Mouse (Mus musculus): ENCODE measurements at regions not wholly inside any gene's neighbourhood (a gene's known extent, or its start where the extent isn't known, plus 50 kb on each side); places are given as distances from the start of the nearest gene placed in this dataset.

DNA sequence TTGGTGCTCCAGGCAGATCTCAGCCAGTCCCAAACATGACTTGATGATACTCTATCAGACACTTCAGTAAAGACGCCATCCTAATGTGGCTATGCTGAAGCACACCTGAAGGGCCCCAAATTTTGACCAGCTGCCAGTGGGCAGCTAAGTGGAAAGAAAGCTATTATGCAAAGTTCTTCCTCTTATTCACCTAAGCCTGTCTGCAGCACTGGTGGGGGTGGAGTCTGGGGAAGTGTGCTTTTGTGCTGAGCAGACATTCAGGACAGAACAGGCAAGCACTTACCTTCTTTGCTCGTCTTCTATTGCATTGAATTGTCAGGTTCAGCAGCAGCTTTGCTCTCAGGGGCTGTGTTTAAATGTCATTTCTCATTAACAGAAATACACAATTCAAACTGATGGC, 200.7 kb downstream of the Pla2g4a start:
- Histone ChIP-seq H3K9me3 (ENCODE audit: control insufficient read depth, low read length) (no peaks in the 10 kb centered on the region), H3K36me3 (replicated peaks; ENCODE audit: control insufficient read depth, insufficient read depth) (no peaks in the 10 kb centered on the region), H3K9ac (no peak overlapping the region), H3K27me3 (ENCODE audit: control insufficient read depth, insufficient read depth, low read length) (no peaks in the 10 kb centered on the region), H3K4me3 (replicated peaks; ENCODE audit: low read length) (no peak overlapping the region), H3K4me2 (replicated peaks) (no peak overlapping the region), H3K27ac (no peak overlapping the region), H3K4me1 (replicated peaks; ENCODE audit: control insufficient read depth, insufficient read depth, low read length) (no peaks in the 10 kb centered on the region)
- ATAC-seq (ENCODE audit: low FRiP score) (no peak), DNase-seq (ENCODE audit: low spot score) (no peak)
- 55% methylated on average over 2 of the region's 2 CpGs for WGBS

DNA sequence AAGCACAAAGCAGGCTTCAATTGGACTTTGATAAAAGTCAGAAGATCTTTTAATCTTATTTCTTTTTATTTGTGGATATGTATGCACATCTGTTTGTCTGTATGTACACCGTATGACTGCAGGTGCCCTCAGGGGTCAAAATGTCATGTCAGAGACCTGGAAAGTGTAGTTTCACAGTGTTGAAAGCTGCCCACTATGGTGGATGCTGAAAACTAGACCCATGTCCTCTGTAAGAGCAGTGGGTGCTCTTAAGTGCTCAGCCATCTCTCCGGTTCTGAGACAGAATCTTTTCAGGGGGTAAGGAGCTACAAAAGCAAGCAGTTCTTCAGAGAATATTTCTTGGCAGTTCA, 202.3 kb downstream of the Pla2g4a start:
- 0 out of 2 replicates have a peak, but pooled peaks cover under 1% of the 10 kb centered on the region for H3K4me1 ChIP-seq (replicated peaks; ENCODE audit: control insufficient read depth, insufficient read depth, low read length)
- H3K36me3 ChIP-seq (replicated peaks; ENCODE audit: control insufficient read depth, insufficient read depth), result no peaks in the 10 kb centered on the region
- ATAC-seq (ENCODE audit: low FRiP score) (no peak), DNase-seq (ENCODE audit: low spot score) (no peak)
- H3K27ac ChIP-seq, result no peak overlapping the region
- no peak overlapping the region for H3K9ac ChIP-seq
- no peaks in the 10 kb centered on the region for H3K27me3 ChIP-seq (ENCODE audit: control insufficient read depth, insufficient read depth, low read length)
- H3K4me2 ChIP-seq (replicated peaks), result no peak overlapping the region
- 85% methylated on average over 2 of the region's 2 CpGs for WGBS
- H3K4me3 ChIP-seq (replicated peaks; ENCODE audit: low read length), result no peak overlapping the region
- H3K9me3 ChIP-seq (ENCODE audit: control insufficient read depth, low read length), result no peaks in the 10 kb centered on the region

DNA sequence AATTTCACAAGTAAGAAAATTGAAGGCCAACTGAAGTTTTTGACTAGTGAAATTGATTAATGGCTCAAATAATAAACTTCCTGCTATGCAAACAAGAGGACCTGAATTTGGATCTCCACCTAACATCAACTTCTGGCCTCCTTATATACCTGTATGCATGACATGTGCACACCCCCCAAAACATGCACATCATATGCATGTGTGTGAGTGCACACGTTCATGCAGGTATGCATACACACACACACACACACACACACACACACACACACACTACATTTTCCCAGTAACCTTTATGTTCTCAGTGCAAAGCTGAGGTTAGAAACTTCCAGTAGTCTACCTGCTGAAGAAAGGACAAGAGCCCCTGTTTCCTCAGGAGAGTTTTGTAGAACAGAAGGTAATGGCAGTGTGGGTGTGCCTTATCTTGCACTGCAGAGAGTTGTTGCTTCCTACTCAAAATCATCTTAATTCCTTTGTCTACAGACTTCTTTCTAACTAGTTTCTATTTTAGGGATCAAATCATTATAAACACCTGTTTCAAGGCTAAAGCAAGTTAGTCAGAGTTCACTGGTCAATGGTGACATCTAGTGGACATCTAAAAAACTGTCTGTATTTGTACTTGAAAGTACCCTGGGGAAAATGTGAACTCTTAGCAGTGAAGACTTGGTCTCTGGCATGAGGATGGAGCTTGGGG, 202.9 kb downstream of the Pla2g4a start:
- H3K4me2 ChIP-seq (replicated peaks), result no peak overlapping the region
- H3K4me1 ChIP-seq (replicated peaks; ENCODE audit: control insufficient read depth, insufficient read depth, low read length), result 0 out of 2 replicates have a peak, but pooled peaks cover 3% of the 10 kb centered on the region
- no peaks in the 10 kb centered on the region for H3K36me3 ChIP-seq (replicated peaks; ENCODE audit: control insufficient read depth, insufficient read depth)
- H3K9me3 ChIP-seq (ENCODE audit: control insufficient read depth, low read length), result no peaks in the 10 kb centered on the region
- 80% methylated on average over 1 of the region's 1 CpGs for WGBS
- DNase-seq (ENCODE audit: low spot score), result peak; percentile 86
- no peak overlapping the region for H3K4me3 ChIP-seq (replicated peaks; ENCODE audit: low read length)
- ATAC-seq (ENCODE audit: low FRiP score), result no peak; the same call in 1 of the 2 replicates
- no peak overlapping the region for H3K27ac ChIP-seq
- H3K27me3 ChIP-seq (ENCODE audit: control insufficient read depth, insufficient read depth, low read length), result no peaks in the 10 kb centered on the region
- no peak overlapping the region for H3K9ac ChIP-seq

DNA sequence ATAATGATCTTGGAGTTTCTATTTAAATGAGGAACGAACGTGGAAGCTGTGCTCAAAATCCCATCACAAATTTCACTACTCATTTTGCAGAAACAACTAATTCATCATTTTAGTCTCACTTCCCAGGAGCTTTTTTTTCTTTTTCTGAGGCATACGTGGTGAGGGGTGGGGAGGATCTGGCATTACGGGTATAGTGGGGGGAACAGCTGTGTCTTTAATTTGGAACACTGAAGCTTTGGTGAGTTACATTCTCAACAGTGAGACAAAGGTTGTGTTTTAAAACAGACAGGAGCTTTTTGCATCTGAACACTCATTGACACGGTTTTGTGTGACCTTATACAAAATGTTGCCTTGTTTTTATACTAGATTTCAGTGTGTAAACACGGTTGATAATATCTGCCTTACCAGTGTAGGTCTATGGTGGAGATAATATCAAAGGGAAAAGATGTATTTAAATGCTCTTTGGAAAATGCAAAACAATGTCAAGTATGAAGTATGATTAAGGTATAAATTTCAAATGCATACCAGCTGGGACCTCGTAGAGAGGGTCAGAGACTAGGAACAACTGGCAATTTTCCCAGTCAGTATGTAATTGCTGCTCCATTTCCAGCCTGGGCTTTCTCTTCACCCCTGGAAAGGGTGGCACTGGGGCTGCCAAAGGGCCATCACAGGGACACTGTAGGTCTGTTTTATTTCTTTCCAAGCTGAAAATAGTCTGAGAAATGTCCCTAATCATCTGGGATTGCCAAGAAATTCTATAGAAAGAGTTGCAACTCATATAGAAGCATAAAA, 207.6 kb downstream of the Pla2g4a start:
- H3K27me3 ChIP-seq (ENCODE audit: control insufficient read depth, insufficient read depth, low read length), result no peaks in the 10 kb centered on the region
- DNase-seq (ENCODE audit: low spot score) (no peak), ATAC-seq (ENCODE audit: low FRiP score) (no peak)
- 0 out of 2 replicates have a peak, but pooled peaks cover 3% of the 10 kb centered on the region for H3K4me1 ChIP-seq (replicated peaks; ENCODE audit: control insufficient read depth, insufficient read depth, low read length)
- WGBS, result 55% methylated on average over 7 of the region's 7 CpGs
- no peaks in the 10 kb centered on the region for H3K9me3 ChIP-seq (ENCODE audit: control insufficient read depth, low read length)
- H3K4me3 ChIP-seq (replicated peaks; ENCODE audit: low read length), result no peak overlapping the region
- H3K27ac ChIP-seq, result peak overlapping the region; percentile 21; the same call in 1 of the 2 replicates
- no peaks in the 10 kb centered on the region for H3K36me3 ChIP-seq (replicated peaks; ENCODE audit: control insufficient read depth, insufficient read depth)
- H3K4me2 ChIP-seq (replicated peaks), result no peak overlapping the region
- no peak overlapping the region for H3K9ac ChIP-seq

- Histone ChIP-seq H3K9ac (no peak overlapping the region), H3K36me3 (replicated peaks; ENCODE audit: control insufficient read depth, insufficient read depth) (no peaks in the 10 kb centered on the region), H3K4me3 (replicated peaks; ENCODE audit: low read length) (no peak overlapping the region), H3K4me1 (replicated peaks; ENCODE audit: control insufficient read depth, insufficient read depth, low read length) (0 out of 2 replicates have a peak, but pooled peaks cover 3% of the 10 kb centered on the region), H3K27ac (no peak overlapping the region), H3K4me2 (replicated peaks) (no peak overlapping the region), H3K9me3 (ENCODE audit: control insufficient read depth, low read length) (no peaks in the 10 kb centered on the region), H3K27me3 (ENCODE audit: control insufficient read depth, insufficient read depth, low read length) (no peaks in the 10 kb centered on the region)
- WGBS, result 85% methylated on average over 2 of the region's 2 CpGs
- DNase-seq (ENCODE audit: low spot score), result no peak
- ATAC-seq (ENCODE audit: low FRiP score), result no peak
Measured at GRCm38 (mm10) chr1:149749405-149749804, 211.7 kb downstream of the Pla2g4a start.

- WGBS, result 91% methylated on average over 3 of the region's 3 CpGs
- Histone ChIP-seq H3K9ac (no peak overlapping the region), H3K4me3 (replicated peaks; ENCODE audit: low read length) (no peak overlapping the region)
Measured at GRCm38 (mm10) chr1:149738959-149739358, 222.1 kb downstream of the Pla2g4a start.

GRCm38 (mm10) chr1:149734241-149734640, 226.8 kb downstream of the Pla2g4a start:
- H3K4me2 ChIP-seq (replicated peaks), result no peak overlapping the region
- no peak overlapping the region for H3K27ac ChIP-seq
- H3K4me3 ChIP-seq (replicated peaks; ENCODE audit: low read length), result no peak overlapping the region
- H3K9ac ChIP-seq, result no peak overlapping the region
- no peaks in the 10 kb centered on the region for H3K9me3 ChIP-seq (ENCODE audit: control insufficient read depth, low read length)
- no peaks in the 10 kb centered on the region for H3K4me1 ChIP-seq (replicated peaks; ENCODE audit: control insufficient read depth, insufficient read depth, low read length)
- H3K27me3 ChIP-seq (ENCODE audit: control insufficient read depth, insufficient read depth, low read length), result no peaks in the 10 kb centered on the region
- no peak for ATAC-seq (ENCODE audit: low FRiP score)
- DNase-seq (ENCODE audit: low spot score), result no peak
- H3K36me3 ChIP-seq (replicated peaks; ENCODE audit: control insufficient read depth, insufficient read depth), result no peaks in the 10 kb centered on the region
- 77% methylated on average over 2 of the region's 2 CpGs for WGBS

More at GRCm38 (mm10) chr1:149738959-149739358, 222.1 kb downstream of the Pla2g4a start:
- H3K4me1 ChIP-seq (replicated peaks; ENCODE audit: control insufficient read depth, insufficient read depth, low read length), result no peaks in the 10 kb centered on the region
- DNase-seq (ENCODE audit: low spot score) (no peak), ATAC-seq (ENCODE audit: low FRiP score) (no peak)
- no peak overlapping the region for H3K27ac ChIP-seq
- no peaks in the 10 kb centered on the region for H3K9me3 ChIP-seq (ENCODE audit: control insufficient read depth, low read length)
- no peaks in the 10 kb centered on the region for H3K36me3 ChIP-seq (replicated peaks; ENCODE audit: control insufficient read depth, insufficient read depth)
- no peaks in the 10 kb centered on the region for H3K27me3 ChIP-seq (ENCODE audit: control insufficient read depth, insufficient read depth, low read length)
- no peak overlapping the region for H3K4me2 ChIP-seq (replicated peaks)

DNA sequence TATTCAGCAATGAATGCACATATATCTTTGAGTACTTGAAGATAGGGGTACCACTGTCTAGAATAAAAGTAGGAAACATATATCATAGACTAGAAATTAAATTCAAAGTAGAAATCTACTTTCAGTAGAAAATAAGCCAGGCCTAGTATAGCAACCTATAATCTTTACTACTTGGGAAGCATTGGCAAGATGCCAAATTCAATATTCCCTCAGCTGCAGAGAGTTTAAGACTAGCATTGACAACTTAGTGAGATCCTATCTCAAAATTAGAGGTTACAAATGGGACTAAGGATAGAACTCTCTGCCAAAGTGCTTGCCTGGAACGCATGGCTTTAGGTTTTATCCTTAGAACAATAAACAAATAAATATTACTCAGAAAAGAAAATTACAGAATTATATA, 245.9 kb downstream of the Pla2g4a start:
- Histone ChIP-seq H3K4me1 (replicated peaks; ENCODE audit: control insufficient read depth, insufficient read depth, low read length) (no peaks in the 10 kb centered on the region), H3K9ac (no peak overlapping the region), H3K36me3 (replicated peaks; ENCODE audit: control insufficient read depth, insufficient read depth) (no peaks in the 10 kb centered on the region), H3K27me3 (ENCODE audit: control insufficient read depth, insufficient read depth, low read length) (no peaks in the 10 kb centered on the region), H3K9me3 (ENCODE audit: control insufficient read depth, low read length) (no peaks in the 10 kb centered on the region), H3K4me2 (replicated peaks) (no peak overlapping the region), H3K27ac (no peak overlapping the region), H3K4me3 (replicated peaks; ENCODE audit: low read length) (no peak overlapping the region)
- peak; percentile 33 for DNase-seq (ENCODE audit: low spot score)
- 82% methylated on average over 1 of the region's 1 CpGs for WGBS
- ATAC-seq (ENCODE audit: low FRiP score), result no peak

- Histone ChIP-seq H3K27me3 (ENCODE audit: control insufficient read depth, insufficient read depth, low read length) (no peaks in the 10 kb centered on the region), H3K9me3 (ENCODE audit: control insufficient read depth, low read length) (no peaks in the 10 kb centered on the region), H3K4me1 (replicated peaks; ENCODE audit: control insufficient read depth, insufficient read depth, low read length) (no peaks in the 10 kb centered on the region), H3K27ac (no peak overlapping the region), H3K4me2 (replicated peaks) (no peak overlapping the region), H3K36me3 (replicated peaks; ENCODE audit: control insufficient read depth, insufficient read depth) (no peaks in the 10 kb centered on the region), H3K9ac (no peak overlapping the region), H3K4me3 (replicated peaks; ENCODE audit: low read length) (no peak overlapping the region)
- 86% methylated on average over 1 of the region's 1 CpGs for WGBS
- no peak for DNase-seq (ENCODE audit: low spot score)
- ATAC-seq (ENCODE audit: low FRiP score), result no peak
Measured at GRCm38 (mm10) chr1:149712330-149712729, 248.8 kb downstream of the Pla2g4a start.

Data from hindbrain, embryonic 14.5 days (tissue).